Mouse (Mus musculus) lung, postnatal 36 days (tissue): Measurements from ENCODE around the gene Cdhr2.

ENCODE experiments used
- DNase-seq: peaks from one replicate; pipeline ENCODE4 v3.0.0; 2022; ENCODE audit warnings: mixed read lengths

Gene Cdhr2

GRCm38 (mm10) chr13:54693558-54694347 lies 7.5 kb upstream of the Cdhr2 start, which contains the start of gene Rnf44:
Rnf44 (minus strand) TSS chr13:54693907.
- DNase-seq, result peak; percentile 99

- peak; percentile 90 for DNase-seq
These were observed 6.8 kb upstream of the Cdhr2 start for GRCm38 (mm10) chr13:54694348-54695060.

GRCm38 (mm10) chr13:54695479-54696230 lies 5.6 kb upstream of the Cdhr2 start:
- DNase-seq, result no peak

- no peak for DNase-seq
These were observed 1.2 kb downstream of the Cdhr2 start for GRCm38 (mm10) chr13:54702507-54702906.

GRCm38 (mm10) chr13:54704890-54705289 lies 3.6 kb downstream of the Cdhr2 start:
- no peak for DNase-seq

- no peak for DNase-seq
These were observed 9.6 kb downstream of the Cdhr2 start for GRCm38 (mm10) chr13:54710866-54711265.

GRCm38 (mm10) chr13:54714393-54714792 lies 13.1 kb downstream of the Cdhr2 start:
- no peak for DNase-seq

GRCm38 (mm10) chr13:54714996-54715395 lies 13.7 kb downstream of the Cdhr2 start:
- DNase-seq, result no peak

- peak; percentile 55 for DNase-seq
These were observed 15.7 kb downstream of the Cdhr2 start for GRCm38 (mm10) chr13:54716916-54717315.

GRCm38 (mm10) chr13:54723143-54723542 lies 21.9 kb downstream of the Cdhr2 start:
- DNase-seq, result no peak

GRCm38 (mm10) chr13:54726131-54726530 lies 24.9 kb downstream of the Cdhr2 start:
- DNase-seq, result no peak

GRCm38 (mm10) chr13:54736931-54737330 lies 35.7 kb downstream of the Cdhr2 start:
- no peak for DNase-seq

GRCm38 (mm10) chr13:54737488-54738212 lies 36.4 kb downstream of the Cdhr2 start:
- no peak for DNase-seq

GRCm38 (mm10) chr13:54738213-54738601 lies 36.9 kb downstream of the Cdhr2 start:
- DNase-seq, result no peak

- DNase-seq, result no peak
These were observed 44.8 kb downstream of the Cdhr2 start for GRCm38 (mm10) chr13:54746110-54746509.

- no peak for DNase-seq
These were observed 45.6 kb downstream of the Cdhr2 start for GRCm38 (mm10) chr13:54746896-54747295.

GRCm38 (mm10) chr13:54748190-54748589 lies 46.9 kb downstream of the Cdhr2 start:
- no peak for DNase-seq

- no peak for DNase-seq
These were observed 47.4 kb downstream of the Cdhr2 start for GRCm38 (mm10) chr13:54748721-54749060.

- DNase-seq, result no peak
These were observed 48.0 kb downstream of the Cdhr2 start for GRCm38 (mm10) chr13:54749061-54749863.

GRCm38 (mm10) chr13:54749864-54750411 lies 48.7 kb downstream of the Cdhr2 start, which contains the start of gene Gprin1:
Gprin1 (minus strand) TSS chr13:54749874.
- DNase-seq, result no peak

- no peak for DNase-seq
These were observed 49.4 kb downstream of the Cdhr2 start for GRCm38 (mm10) chr13:54750699-54751098.

GRCm38 (mm10) chr13:54752656-54753055 lies 51.4 kb downstream of the Cdhr2 start:
- no peak for DNase-seq
